Mouse (Mus musculus) frontal cortex, adult (tissue): Measurements from ENCODE around the gene Gkn3.
A peak's percentile ranks its signal among the peaks of the same experiment; 100 is the strongest.

ENCODE experiments used
- ATAC-seq: cut with Nextera tagmentation; 2 replicates; pipeline ENCODE4 v1.9.2; 2017; ENCODE audit warnings: mild to moderate bottlenecking, moderate library complexity, mixed read lengths; ENCODE audit not compliant: low TSS enrichment

The Gkn3 gene

DNA sequence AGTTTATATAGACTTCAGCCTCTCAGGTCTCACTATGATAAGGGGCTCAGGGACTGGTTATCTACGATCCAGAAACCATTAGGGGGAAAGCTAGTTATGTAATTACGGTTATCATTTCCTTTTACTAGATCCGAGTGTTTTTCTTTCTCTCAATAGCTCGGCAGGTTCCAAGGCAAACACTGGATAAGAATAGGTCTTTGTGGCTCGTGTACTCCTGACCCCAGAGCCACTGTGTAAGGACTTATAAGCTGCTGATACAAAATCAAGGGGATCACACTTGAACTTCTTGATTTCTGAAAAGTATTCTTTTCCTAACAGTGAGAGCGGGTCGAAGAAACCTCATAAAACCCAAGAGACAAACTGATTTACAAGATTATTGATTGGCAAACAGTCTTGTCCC is at the start of gene Gkn3:
Gkn3 (minus strand) TSS at position 59 of the 400 bp plus-strand sequence.
- no peak for ATAC-seq

- no peak for ATAC-seq
Measured at GRCm38 (mm10) chr6:87436745-87437144, 48.0 kb upstream of the Gkn3 start.

DNA sequence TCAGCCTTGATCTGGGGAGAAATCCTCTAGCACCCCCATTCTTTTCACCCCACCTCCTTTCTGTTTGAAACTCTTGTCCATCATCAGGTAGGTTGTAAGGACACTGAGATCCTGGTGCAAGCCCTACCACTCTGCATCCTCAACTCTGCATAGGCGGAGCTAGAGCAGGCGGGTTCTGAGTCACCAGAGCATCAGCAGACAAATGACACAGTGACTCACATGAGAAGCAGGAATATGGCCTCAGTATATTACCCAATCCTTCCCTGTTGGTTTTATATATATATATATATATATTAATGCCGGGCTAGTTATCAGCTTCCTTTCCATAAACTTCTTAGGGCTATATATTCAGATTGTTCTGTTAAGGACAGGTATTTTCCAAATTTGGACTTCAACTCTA is 47.1 kb upstream of the Gkn3 start:
- ATAC-seq = no peak

- ATAC-seq = no peak
Measured at GRCm38 (mm10) chr6:87428487-87429044, 39.8 kb upstream of the Gkn3 start, which contains the start of gene Bmp10. Bmp10 (plus strand) TSS chr6:87428994.

DNA sequence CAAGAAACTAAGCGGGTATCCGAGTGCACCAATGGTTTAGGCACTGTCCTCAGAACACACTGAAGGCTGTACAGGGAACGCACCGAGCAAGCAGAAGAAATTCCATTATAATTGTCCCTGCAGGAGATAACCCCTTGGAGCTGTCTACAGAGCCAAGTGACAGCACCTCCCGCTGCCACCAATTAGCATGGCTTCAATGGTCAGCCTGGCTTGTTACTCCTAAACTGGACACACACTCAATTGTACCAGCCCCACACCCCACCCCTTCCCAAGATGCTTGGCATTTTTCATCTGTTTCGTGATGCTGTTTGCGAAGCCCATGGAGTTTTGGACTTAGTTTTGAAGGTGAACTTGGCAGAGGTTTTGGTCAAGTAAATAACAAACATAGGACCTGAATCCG is 38.9 kb upstream of the Gkn3 start:
- ATAC-seq = no peak

GRCm38 (mm10) chr6:87426954-87427353 is 38.2 kb upstream of the Gkn3 start:
- no peak for ATAC-seq

DNA sequence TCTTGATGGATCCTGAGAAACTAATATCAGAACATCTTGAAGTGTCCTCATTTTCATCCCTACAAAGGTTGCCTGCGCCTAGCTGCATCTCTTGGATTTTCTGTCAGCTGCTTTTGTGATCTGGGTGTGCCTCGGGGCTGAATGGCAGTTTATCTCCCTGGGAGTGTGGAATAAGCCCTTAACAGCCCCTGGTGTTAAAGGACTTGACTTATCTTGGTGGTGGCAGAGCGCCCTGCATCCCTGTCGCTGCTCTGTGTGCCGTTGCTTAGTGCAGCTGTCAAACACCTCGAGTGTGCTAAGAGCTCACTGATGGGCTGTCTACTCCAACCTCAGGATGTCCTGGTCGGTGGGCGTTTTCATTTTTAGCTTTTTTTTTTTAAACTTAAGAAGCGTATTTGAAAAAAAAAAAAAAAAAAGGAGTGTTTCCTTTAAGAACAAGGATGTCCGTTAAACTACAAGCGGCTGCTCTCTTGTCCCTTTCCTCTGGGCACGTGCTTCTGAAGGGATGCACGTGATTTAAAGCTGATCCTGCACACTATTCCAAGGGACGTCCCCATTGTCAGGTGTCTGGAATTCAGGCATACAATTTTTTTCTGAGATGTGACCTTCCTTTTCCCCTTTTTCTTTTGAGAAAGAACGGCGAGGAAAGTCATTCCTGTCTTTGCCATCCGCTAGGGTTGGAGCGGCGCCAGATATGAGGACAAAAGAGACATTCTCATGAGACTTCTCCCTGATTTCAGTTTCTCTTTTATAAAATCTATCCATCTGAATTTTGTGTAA is 35.5 kb upstream of the Gkn3 start:
- ATAC-seq = no peak

- ATAC-seq = no peak
Measured at GRCm38 (mm10) chr6:87422304-87422703, 33.6 kb upstream of the Gkn3 start.

GRCm38 (mm10) chr6:87412011-87412410 is 23.3 kb upstream of the Gkn3 start:
- ATAC-seq = no peak

DNA sequence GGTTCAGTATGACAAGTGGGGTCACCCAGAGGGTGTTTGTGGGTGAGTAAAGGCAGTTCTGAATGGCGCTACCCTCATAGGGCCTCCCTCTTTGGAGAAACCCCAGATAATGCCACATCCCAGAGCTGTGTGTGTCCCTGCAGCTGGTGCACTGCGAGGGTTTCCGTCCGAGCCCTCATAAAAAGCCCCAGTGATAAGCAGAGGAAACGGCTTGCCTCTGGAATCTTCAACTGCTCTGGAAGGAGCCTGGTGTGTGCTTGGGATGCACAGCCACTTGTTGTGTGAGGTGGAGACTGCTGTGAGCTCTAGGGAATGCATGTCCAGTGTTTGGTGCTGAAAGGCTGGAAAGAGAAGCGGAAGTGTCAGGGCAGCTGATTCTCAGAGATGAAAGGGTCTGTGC is 12.7 kb upstream of the Gkn3 start:
- ATAC-seq = no peak

DNA sequence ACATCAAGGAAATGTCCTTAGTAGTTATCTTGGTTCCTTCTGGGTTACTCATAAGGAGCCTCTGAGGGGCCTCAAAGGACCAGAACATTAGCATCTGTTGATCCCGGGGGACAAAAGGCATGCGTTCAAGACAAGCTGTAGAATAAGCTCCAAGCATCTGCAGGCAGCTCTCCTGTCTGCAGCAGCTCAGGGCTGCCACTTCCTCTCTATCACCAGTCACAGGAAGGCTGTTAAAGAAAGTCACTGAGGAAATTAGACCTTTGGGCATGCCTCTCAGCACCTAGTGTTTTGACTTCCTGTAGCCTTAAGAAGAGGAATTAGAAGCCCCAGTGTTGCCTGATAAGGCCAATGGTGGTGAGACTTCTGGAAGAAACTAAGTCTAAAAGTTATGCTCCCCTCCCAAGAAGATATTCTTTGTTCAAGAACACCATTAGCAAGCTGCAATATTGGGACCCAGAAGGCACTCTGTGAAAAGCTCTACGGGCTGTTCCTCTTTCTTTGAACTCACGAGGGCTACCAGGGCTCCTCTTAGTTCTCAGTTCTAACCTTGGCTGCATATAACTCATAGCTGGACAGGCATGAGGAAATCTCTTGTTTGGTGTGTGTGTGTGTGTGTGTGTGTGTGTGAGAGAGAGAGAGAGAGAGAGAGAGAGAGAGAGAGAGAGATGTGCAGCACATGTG is 11.3 kb upstream of the Gkn3 start:
- ATAC-seq = no peak

DNA sequence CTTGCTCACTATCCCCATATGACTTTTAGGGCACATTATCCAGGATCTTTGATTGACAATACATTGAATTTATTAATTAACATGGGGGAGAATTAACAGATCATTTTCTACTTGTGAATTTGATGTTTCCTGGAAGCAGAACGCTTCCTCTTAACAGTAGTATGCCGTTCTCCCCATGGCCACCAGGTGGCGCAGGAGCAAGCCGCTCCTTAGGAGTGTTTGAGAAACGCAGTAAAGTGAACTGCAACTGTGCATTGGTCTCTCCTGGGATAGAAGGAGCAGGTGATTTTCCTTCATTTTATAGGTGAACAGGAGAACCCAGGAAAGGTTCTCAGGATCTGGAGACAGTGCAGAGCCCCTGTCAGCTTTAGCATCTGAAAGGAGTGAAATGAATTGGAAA is 10.4 kb upstream of the Gkn3 start:
- ATAC-seq = peak; percentile 83

DNA sequence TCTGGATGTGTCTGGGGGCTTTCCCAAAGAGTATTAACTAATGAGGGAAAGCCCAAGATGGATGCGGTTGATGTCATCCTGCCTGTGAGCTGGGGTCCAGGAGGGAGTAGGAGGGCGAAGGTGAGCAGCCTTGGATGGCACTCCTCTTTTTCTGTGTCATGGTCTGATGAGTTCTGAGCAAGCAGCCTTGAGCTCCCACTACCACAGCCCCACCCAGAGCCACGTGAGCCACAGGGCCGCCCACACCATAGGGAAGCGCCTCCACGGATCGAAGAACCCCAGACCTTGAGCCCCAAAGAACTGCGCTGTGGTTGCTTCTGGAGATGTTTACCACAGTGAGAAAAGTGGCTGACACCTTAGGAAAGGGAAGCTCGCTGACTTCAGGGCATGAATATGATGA is 6.0 kb upstream of the Gkn3 start:
- no peak for ATAC-seq

- ATAC-seq = no peak
Measured at GRCm38 (mm10) chr6:87393466-87394205, 4.9 kb upstream of the Gkn3 start.

DNA sequence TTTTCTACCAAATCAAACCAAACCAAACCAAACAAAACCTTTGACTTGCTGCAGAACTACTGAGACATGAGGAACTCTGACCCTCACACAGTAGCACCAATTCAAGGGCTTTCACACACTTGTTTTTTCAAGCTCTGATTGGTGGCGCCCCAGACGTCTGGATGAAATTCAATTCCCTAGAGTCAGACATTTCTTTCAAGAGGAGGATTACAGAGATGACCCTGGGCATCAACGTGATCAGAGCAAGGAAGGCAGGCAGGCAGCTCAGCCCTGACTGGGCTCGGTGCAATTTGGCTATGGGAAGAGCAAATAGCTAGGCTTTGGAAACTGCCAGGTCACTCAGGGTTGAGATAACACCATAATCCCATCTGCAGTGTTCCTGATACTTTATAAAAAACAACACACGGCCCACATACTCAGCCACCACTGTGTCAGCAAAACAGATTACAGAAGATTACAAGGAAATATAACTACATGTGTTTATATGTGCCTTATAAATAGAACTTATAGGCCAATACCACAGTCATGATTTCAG is 787 bp upstream of the Gkn3 start:
- no peak for ATAC-seq

DNA sequence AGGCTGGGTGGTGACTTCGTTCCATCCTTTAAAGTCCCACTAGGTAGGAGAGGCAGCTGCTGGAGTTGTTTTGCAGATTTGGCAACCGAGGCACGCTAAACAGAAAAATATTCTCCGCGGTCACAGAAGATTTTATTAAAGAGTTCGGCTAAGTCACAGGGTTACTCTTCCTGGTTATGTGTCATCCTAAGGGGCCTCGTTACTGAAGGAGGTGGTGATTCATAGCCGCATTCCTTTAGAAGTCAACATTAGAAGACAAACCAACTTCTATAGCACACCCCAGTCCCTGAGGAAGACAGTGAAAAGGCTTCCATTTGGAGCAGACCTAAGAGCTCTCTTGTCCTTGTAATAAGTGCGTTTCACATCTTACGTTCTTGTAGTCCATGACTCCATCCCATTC is 2.1 kb downstream of the Gkn3 start:
- no peak for ATAC-seq

DNA sequence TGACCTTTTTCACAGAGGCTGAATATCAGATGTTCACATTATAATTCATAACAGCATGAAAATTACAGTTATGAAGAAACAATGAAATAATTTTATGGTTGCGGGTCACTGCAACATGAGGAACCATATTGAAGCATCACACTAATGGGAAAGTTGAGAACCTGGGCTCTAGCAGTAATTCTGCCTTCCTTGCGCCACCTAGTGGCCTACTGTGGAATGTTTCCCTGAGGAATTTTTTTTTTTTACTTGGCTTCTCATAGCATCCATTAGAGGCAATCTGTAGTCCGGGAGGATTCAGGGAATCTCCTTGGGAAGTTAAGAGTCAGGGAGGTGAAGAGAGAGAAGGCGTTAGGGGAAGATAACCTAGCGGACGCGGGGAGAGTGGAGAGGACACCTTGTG is 2.5 kb downstream of the Gkn3 start:
- peak; percentile 66 for ATAC-seq

DNA sequence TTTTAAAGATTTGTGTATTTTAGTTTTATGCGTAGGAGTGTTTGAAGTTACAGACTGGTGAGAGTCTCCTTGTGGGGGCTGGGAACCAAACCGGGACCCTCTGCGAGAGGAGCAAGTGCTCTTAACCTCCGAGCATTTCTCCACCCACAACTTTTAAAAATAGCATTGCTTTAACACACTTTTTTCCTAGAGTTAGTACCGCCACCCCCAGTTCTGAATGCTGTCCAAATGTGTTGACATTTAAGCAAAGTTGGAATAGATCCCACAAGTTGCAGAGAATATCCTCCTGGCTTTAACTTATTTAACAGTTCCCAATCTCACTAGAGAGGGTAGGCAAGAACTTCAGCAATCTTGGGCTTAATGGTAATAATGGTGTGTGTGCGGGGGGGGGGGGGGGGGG is 4.0 kb downstream of the Gkn3 start:
- no peak for ATAC-seq

DNA sequence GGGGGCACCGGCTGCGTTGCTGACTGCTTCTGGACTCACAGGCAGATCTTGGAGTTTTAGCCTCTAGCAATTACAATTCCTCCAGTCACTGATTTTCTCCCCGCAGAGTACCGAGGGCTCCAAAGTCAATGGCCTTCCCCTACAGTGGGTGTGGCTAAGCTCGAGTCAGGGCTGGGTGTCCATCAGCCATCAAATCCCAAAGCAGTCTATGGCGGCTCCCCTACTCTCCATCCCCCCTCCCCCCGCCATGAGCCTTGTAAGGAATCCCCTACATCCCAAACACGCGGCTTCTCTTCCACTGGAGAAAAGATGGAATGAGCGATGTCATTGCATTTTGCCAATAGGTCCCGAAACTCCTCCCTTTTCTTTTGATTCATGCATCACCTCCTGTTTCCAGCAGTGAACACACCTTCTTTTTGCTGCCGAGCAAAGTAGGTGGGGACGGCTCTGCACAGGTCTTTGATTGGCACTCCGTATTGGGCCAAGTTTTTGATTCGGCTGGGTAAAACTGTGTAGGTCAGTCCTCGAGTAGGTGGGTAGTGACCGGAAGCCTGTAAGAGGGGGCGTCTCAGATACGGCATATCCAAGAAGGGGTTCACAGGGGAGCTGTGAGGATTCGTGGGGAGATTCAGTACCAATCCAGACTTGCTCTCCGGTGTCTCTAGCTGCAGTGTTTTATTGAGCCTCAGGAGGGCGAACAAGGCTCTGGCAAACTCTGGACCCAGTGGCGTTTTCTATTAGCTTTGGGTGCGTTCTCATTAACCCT is 4.6 kb downstream of the Gkn3 start:
- peak; percentile 82 for ATAC-seq

- ATAC-seq = no peak
Measured at GRCm38 (mm10) chr6:87373057-87373456, 15.7 kb downstream of the Gkn3 start, which contains the start of gene Gkn2. Gkn2 (plus strand) TSS chr6:87373357.

GRCm38 (mm10) chr6:87369223-87369622 is 19.5 kb downstream of the Gkn3 start:
- ATAC-seq = peak; percentile 79
